Mouse (Mus musculus): ENCODE measurements around the gene Rsph6a.

- TF ChIP-seq FLI1 (IDR thresholded peaks at IDR 0.05; ENCODE audit: low read length) = no peak
- no peak for TF ChIP-seq GATA1 (IDR thresholded peaks at IDR 0.05; ENCODE audit: borderline replicate concordance, low read length)
These were observed 31.1 kb upstream of the Rsph6a start, which contains the start of gene Foxa3 for GRCm38 (mm10) chr7:19023357-19023814.
